Mouse (Mus musculus): ENCODE results near the gene Dusp1. TPM values are rescaled to one million over a fixed set of nuclear protein-coding genes. Genes with fewer than 3 reads are reported as not detected.

The Dusp1 gene
- polyA plus RNA-seq, 1 experiment from 2014 or later: 18.9 TPM

DNA sequence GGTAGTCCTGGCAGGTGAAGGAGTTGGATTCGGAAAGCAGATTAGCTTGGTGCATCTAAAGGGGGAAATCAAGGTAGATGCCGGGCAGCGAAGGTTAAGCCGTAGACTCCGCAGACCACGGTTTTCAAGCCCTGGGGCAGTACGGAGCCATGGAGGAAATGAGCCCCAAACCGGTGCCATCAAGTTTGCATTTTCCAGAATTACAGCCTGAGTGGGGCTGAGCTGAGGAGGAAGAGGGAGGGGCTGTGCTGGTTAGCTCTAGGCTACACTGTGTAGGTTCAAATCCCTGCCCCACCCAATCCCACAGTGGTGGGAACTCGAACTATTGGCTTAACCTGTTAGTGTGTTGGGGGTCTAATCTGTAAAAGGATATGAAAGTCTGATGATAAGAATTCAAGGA lies 97.4 kb downstream of the Dusp1 start:
- Histone ChIP-seq H3K4me3 (no peak overlapping the region), H3K36me3 (no peaks in the 10 kb centered on the region), H3K4me2 (replicated peaks) (no peak overlapping the region), H3K9ac (no peak overlapping the region), H3K4me1 (peaks cover 2% of the 10 kb centered on the region), H3K9me3 (no peaks in the 10 kb centered on the region), H3K27me3 (0 out of 2 replicates have a peak, but pooled peaks cover 8% of the 10 kb centered on the region), H3K27ac (no peak overlapping the region; the same call in 1 of the 2 replicates)
- 69% methylated on average over 9 of the region's 9 CpGs for WGBS
- no peak for ATAC-seq (ENCODE audit: low FRiP score, low read depth)

DNA sequence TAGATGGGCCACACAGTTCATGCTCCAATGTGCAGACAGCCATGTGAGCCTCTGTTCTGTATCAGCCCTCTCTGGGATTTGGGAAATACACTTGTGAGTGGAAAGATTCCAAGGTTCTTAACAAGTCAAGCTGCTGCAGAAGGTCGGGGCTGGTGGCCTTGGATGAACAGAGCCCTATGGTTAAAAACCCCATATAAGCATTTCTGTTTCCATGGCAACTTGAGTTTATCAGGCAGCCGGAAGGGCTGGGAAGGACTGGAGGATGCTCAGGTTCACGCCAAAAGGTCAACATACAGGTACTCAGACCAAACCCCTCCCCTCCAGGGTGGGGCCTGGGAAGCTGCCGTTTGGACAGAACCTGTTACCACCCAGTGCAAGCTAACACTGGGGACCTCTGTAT lies 97.9 kb downstream of the Dusp1 start:
- H3K4me1 ChIP-seq: peaks cover 2% of the 10 kb centered on the region
- no peak overlapping the region for H3K4me3 ChIP-seq
- H3K9me3 ChIP-seq: no peaks in the 10 kb centered on the region
- no peak overlapping the region for H3K4me2 ChIP-seq (replicated peaks)
- WGBS: 51% methylated on average over 4 of the region's 4 CpGs
- H3K27ac ChIP-seq: no peak overlapping the region
- 0 out of 2 replicates have a peak, but pooled peaks cover 8% of the 10 kb centered on the region for H3K27me3 ChIP-seq
- no peaks in the 10 kb centered on the region for H3K36me3 ChIP-seq
- H3K9ac ChIP-seq: no peak overlapping the region
- no peak for ATAC-seq (ENCODE audit: low FRiP score, low read depth)

DNA sequence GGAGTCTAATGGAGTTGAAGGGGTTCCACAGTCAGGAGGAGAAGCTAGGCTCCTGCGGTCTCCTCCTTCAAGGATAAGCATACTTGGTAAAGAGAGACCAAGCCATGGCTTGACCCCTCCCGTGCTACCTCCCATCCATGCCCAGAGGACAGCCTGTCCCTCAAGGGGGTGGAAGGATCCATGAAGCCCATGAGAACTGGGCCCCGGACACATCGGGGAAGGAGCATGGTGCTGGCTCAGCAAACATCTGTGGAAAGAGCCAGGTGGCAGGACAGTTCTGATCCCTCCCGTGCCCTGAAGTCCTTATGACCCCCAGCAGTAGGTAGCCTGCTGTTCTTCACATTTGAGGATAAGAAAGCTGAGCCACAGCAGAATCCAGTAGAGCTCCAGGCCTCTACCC lies 98.5 kb downstream of the Dusp1 start:
- no peaks in the 10 kb centered on the region for H3K36me3 ChIP-seq
- H3K9me3 ChIP-seq: no peaks in the 10 kb centered on the region
- no peak overlapping the region for H3K4me2 ChIP-seq (replicated peaks)
- no peak overlapping the region for H3K27ac ChIP-seq
- H3K4me3 ChIP-seq: no peak overlapping the region
- 0 out of 2 replicates have a peak, but pooled peaks cover 8% of the 10 kb centered on the region for H3K27me3 ChIP-seq
- H3K4me1 ChIP-seq: peaks cover 2% of the 10 kb centered on the region
- ATAC-seq (ENCODE audit: low FRiP score, low read depth): no peak
- WGBS: 92% methylated on average over 5 of the region's 5 CpGs
- H3K9ac ChIP-seq: no peak overlapping the region

DNA sequence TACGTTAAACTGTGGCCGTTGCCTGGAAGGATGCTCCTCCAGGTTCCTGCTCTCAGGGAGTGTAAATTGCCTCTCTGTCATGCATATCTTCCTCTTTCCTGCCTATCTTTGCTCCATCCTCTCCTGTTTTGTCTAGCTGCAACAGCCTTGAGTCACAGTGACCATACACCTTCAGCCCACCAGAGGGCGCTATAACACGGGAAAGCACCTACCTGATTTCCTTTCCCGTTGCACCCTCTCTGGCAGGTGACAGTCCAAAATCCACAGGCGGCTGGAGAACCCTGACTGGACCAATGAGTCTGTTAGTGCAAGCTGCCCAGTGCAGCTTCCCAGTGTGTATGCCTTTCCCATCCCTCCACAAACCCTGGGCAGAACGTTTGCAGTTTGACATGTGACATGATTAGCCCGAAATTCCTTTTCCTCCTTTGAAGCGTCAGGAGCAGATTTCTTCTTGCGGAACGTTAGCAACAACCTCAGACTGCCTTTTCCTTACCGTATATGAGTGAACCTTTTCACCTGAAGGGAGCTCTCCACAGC lies 99.2 kb downstream of the Dusp1 start:
- no peaks in the 10 kb centered on the region for H3K9me3 ChIP-seq
- H3K36me3 ChIP-seq: no peaks in the 10 kb centered on the region
- WGBS: 30% methylated on average over 12 of the region's 12 CpGs
- H3K4me2 ChIP-seq (replicated peaks): no peak overlapping the region
- peaks cover 2% of the 10 kb centered on the region for H3K4me1 ChIP-seq
- no peak overlapping the region for H3K9ac ChIP-seq
- H3K27me3 ChIP-seq: 0 out of 2 replicates have a peak, but pooled peaks cover 8% of the 10 kb centered on the region
- H3K4me3 ChIP-seq: no peak overlapping the region
- ATAC-seq (ENCODE audit: low FRiP score, low read depth): no peak
- no peak overlapping the region for H3K27ac ChIP-seq

DNA sequence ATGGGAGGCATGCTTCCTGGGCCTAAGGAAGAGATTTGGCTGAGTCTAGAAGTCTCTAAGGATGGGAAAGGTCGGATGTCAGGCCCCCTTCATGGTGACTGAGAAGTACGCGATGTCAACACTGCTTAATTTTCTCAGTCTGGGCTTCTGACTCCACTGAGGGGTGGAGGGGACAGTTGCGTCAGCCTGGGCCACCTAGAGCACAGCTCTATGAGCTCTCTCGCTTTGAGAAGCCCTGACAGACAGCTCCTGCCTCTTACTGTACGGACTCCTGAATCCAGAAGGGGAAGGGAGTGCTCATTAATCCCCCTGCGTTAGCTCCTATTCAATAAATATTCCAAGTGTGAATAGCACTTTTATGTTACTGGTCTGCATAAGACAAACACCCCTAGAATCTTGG lies 103.9 kb downstream of the Dusp1 start:
- ATAC-seq (ENCODE audit: low FRiP score, low read depth): no peak

DNA sequence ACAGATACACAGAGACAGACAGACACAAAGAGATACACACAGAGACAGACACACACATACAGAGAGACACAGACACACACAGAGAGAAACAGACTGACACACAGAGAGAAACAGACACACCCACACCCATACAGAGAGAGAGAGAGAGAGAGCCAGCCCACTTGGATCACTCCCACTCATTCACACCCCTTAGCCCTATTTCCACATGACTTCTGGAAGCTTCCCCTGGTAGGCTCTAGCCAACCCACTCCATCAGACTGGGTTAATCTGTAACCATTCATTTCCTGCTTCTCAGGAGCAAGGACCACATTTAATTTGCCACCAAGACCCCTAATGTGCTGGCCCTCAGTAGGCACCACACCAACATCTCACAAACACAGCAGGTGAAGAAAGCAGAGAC lies 104.4 kb downstream of the Dusp1 start:
- H3K4me3 ChIP-seq: no peak overlapping the region
- H3K9me3 ChIP-seq: no peaks in the 10 kb centered on the region
- no peak overlapping the region for H3K9ac ChIP-seq
- peaks cover under 1% of the 10 kb centered on the region; the same call in 1 of the 2 replicates for H3K4me1 ChIP-seq
- no peak overlapping the region for H3K27ac ChIP-seq
- ATAC-seq (ENCODE audit: low FRiP score, low read depth): no peak
- no peaks in the 10 kb centered on the region for H3K36me3 ChIP-seq
- no peaks in the 10 kb centered on the region for H3K27me3 ChIP-seq
- H3K4me2 ChIP-seq (replicated peaks): no peak overlapping the region

More for the DNA sequence above, 103.9 kb downstream of the Dusp1 start:
- H3K27ac ChIP-seq: no peak overlapping the region
- no peak overlapping the region for H3K4me2 ChIP-seq (replicated peaks)
- H3K36me3 ChIP-seq: no peaks in the 10 kb centered on the region
- no peaks in the 10 kb centered on the region for H3K9me3 ChIP-seq
- H3K9ac ChIP-seq: no peak overlapping the region
- H3K4me3 ChIP-seq: no peak overlapping the region
- no peaks in the 10 kb centered on the region for H3K4me1 ChIP-seq
- WGBS: 60% methylated on average over 7 of the region's 7 CpGs
- H3K27me3 ChIP-seq: 0 out of 2 replicates have a peak, but pooled peaks cover 3% of the 10 kb centered on the region

Small RNA genes within 50 kb of the gene (microRNA-seq; reads per million reads assigned to microRNA genes)
- not detected for gene Gm22420

Other genes starting within 250 kb of the Dusp1 start
- gene Neurl1b, start 147.3 kb downstream of the Dusp1 start, polyA plus RNA-seq (2015; fragmentation: Nextera tagmentation; extraction: Ambion mirVana): 0.51 and 0.65 TPM in 2 replicates
- 122 and 126 TPM in 2 replicates for gene Ergic1, start 639 bp downstream of the Dusp1 start, polyA plus RNA-seq (2015; fragmentation: Nextera tagmentation; extraction: Ambion mirVana)
- gene Atp6v0e, start 101.1 kb upstream of the Dusp1 start, polyA plus RNA-seq (2015; fragmentation: Nextera tagmentation; extraction: Ambion mirVana): 161 and 174 TPM in 2 replicates
- 5.6 and 8.3 TPM in 2 replicates for gene Crebrf, start 153.5 kb upstream of the Dusp1 start, polyA plus RNA-seq (2015; fragmentation: Nextera tagmentation; extraction: Ambion mirVana)
- gene Bnip1, start 218.9 kb upstream of the Dusp1 start, polyA plus RNA-seq (2015; fragmentation: Nextera tagmentation; extraction: Ambion mirVana): 56.2 and 61.8 TPM in 2 replicates